In the genomic region with DNA sequence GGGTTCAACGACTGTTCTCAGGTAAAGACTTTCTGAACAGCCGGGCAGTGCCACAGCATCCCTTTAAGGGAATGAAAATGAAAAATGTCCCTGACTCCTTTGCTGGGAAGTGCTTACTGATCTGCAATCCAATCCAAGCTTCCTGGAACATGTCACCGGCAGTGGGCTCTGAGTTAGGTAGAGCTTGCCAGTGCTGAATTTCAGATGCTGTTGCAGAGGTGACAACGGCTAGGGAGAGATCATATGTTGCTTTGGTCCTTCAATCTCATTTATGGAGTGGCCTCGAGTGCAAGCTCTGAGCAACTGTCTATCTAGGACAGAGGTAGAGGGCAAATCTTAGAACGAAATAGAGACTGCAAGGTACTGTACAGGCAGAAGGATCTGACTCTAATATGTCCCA, we compare ENCODE assay signal across 28 mouse cellular contexts. TPM values are rescaled to one million over a fixed set of nuclear protein-coding genes. Genes with fewer than 3 reads are reported as not detected.
DNase-seq lines count a peak whose midpoint lies in the region; ATAC-seq and TF ChIP-seq lines count a peak whose summit lies in the region.
"Had no signal": no experiment of that assay in that cellular context is flagged by ENCODE, and none has a peak within 500 bp of the region (broad histone marks: within the 10 kb centered on the region; RNA-seq: fewer than 3 reads in every experiment).

No protein-coding gene starts in this region.

- peak; percentile 78 for DNase-seq in gastrocnemius, adult 18-20 months (ENCODE audit: low spot score)
- no peak for DNase-seq in gastrocnemius, postnatal 4 days (ENCODE audit: low spot score in 2 of 2)
- no peak for DNase-seq in left cerebral cortex, adult 2 months (ENCODE audit: extremely low spot score in 1 of 2, low spot score in 2 of 2)
- DNase-seq in left cerebral cortex, adult 9 months (ENCODE audit: low spot score in 2 of 2) = no peak
- DNase-seq in lung, postnatal 14 days = no peak
- DNase-seq: adrenal gland, adult 8-10 months; cerebellum, adult 2 months; cerebellum, postnatal 14 days; kidney, adult 11 months; kidney, postnatal 14 days; liver, embryonic 13.5 days; lung, adult 18-20 months; lung, postnatal 10 days; midbrain, embryonic 14.5 days; spleen, adult 18-20 months; thymus, adult 18-20 months; thymus, postnatal 25 days had no signal

- no peak overlapping the region for H3K4me2 ChIP-seq in heart, embryonic 14.5 days (ENCODE audit: low read length)
- H3K4me2 ChIP-seq in heart, embryonic 11.5 days = no peak overlapping the region
- H3K4me2 ChIP-seq: hindbrain, embryonic 15.5 days; limb, embryonic 15.5 days; liver, embryonic 13.5 days had no signal

- intact Hi-C loops in left cerebral cortex, adult 2 months (cut with DNase I) = no loop called here

- peak overlapping the region; percentile 42 to 51 for H3K27ac ChIP-seq in heart, embryonic 14.5 days (replicated peaks in 1 of 2; ENCODE audit: control insufficient read depth in 1 of 2, insufficient read depth in 1 of 2, low read depth in 2 of 2, low read length in 2 of 2)
- H3K27ac ChIP-seq in heart, embryonic 11.5 days (ENCODE audit: low read depth, low read length) = no peak overlapping the region
- peak overlapping the region; percentile 47; the same call in 1 of the 2 replicates for H3K27ac ChIP-seq in left cerebral cortex, adult 2 months
- H3K27ac ChIP-seq: hindbrain, embryonic 10.5 days; hindbrain, embryonic 15.5 days; limb, embryonic 10.5 days; limb, embryonic 15.5 days; liver, embryonic 13.5 days; stomach, postnatal 0 days had no signal

- H3K9me3 ChIP-seq in heart, embryonic 14.5 days (ENCODE audit: control insufficient read depth, low read length) = no peaks in the 10 kb centered on the region
- H3K9me3 ChIP-seq in heart, embryonic 11.5 days (replicated peaks; ENCODE audit: control insufficient read depth, low read length) = no peaks in the 10 kb centered on the region
- H3K9me3 ChIP-seq: G1E; hindbrain, embryonic 10.5 days; hindbrain, embryonic 15.5 days; limb, embryonic 10.5 days; limb, embryonic 15.5 days; liver, embryonic 13.5 days had no signal

- H3K9ac ChIP-seq in heart, embryonic 14.5 days (ENCODE audit: low read length) = no peak overlapping the region
- H3K9ac ChIP-seq in heart, embryonic 11.5 days (ENCODE audit: low read depth, low read length) = no peak overlapping the region
- H3K9ac ChIP-seq: hindbrain, embryonic 15.5 days; limb, embryonic 15.5 days; liver, embryonic 13.5 days had no signal

- no peaks in the 10 kb centered on the region for H3K27me3 ChIP-seq in heart, embryonic 14.5 days (ENCODE audit: control insufficient read depth, insufficient read depth, low read length)
- H3K27me3 ChIP-seq in heart, embryonic 11.5 days (ENCODE audit: control insufficient read depth, insufficient read depth, low read length) = no peaks in the 10 kb centered on the region
- H3K27me3 ChIP-seq: hindbrain, embryonic 15.5 days; limb, embryonic 15.5 days; liver, embryonic 13.5 days had no signal

- WGBS in heart, embryonic 14.5 days = 39% methylated on average over 6 of the region's 6 CpGs
- WGBS in heart, embryonic 11.5 days (ENCODE audit: insufficient replicate concordance) = 71% methylated on average over 6 of the region's 6 CpGs

- TF ChIP-seq CTCF in left cerebral cortex, adult 2 months (IDR thresholded peaks at IDR 0.05) = no peak

- H3K4me3 ChIP-seq in heart, embryonic 14.5 days (ENCODE audit: control insufficient read depth in 1 of 2, insufficient read depth in 1 of 2, low read depth in 1 of 2, low read length in 2 of 2) = no peak overlapping the region
- no peak overlapping the region for H3K4me3 ChIP-seq in heart, embryonic 11.5 days (ENCODE audit: low read depth, low read length)
- H3K4me3 ChIP-seq in left cerebral cortex, adult 2 months = no peak overlapping the region
- H3K4me3 ChIP-seq: erythroblast, embryonic 14.5 days; hindbrain, embryonic 10.5 days; hindbrain, embryonic 15.5 days; limb, embryonic 10.5 days; limb, embryonic 15.5 days; liver, embryonic 13.5 days had no signal

- peaks cover 11 to 34% of the 10 kb centered on the region in 2 experiments for H3K4me1 ChIP-seq in heart, embryonic 14.5 days (ENCODE audit: control insufficient read depth in 2 of 2, insufficient read depth in 2 of 2, low read length in 2 of 2)
- peaks cover 12% of the 10 kb centered on the region for H3K4me1 ChIP-seq in heart, embryonic 11.5 days (ENCODE audit: control insufficient read depth, insufficient read depth, low read length)
- H3K4me1 ChIP-seq: hindbrain, embryonic 10.5 days; hindbrain, embryonic 15.5 days; limb, embryonic 10.5 days had no signal

- ATAC-seq in heart, embryonic 14.5 days (ENCODE audit: insufficient number of reproducible peaks, insufficient read depth, low FRiP score, low read depth) = no peak
- no peak for ATAC-seq in heart, embryonic 11.5 days (replicated peaks; ENCODE audit: insufficient number of reproducible peaks, low FRiP score, low TSS enrichment)
- ATAC-seq: forebrain, embryonic 16.5 days; inflammation-experienced regulatory T-cells, adult 6 months had no signal

- H3K36me3 ChIP-seq in heart, embryonic 14.5 days (ENCODE audit: control insufficient read depth, insufficient read depth, low read length) = no peaks in the 10 kb centered on the region
- no peaks in the 10 kb centered on the region for H3K36me3 ChIP-seq in heart, embryonic 11.5 days (ENCODE audit: control insufficient read depth, insufficient read depth, low read length)
- H3K36me3 ChIP-seq: G1E; hindbrain, embryonic 10.5 days; hindbrain, embryonic 15.5 days; limb, embryonic 10.5 days; limb, embryonic 15.5 days; liver, embryonic 13.5 days had no signal

RNA-seq across cellular contexts. Expression of a gene that starts 36.7 kb away (rescaled TPM):
- 100 to 1,000 TPM; 152 to 171 TPM for total RNA-seq in gastrocnemius, adult 18-20 months (2021)
- total RNA-seq in gastrocnemius, postnatal 4 days (2021) = 100 to 1,000 TPM; 181 to 205 TPM
- 35.7 and 35.9 TPM in 2 replicates for polyA plus RNA-seq in heart, embryonic 14.5 days (2014; fragmentation: Nextera tagmentation; extraction: Ambion mirVana)
- 23.2 and 26.7 TPM in 2 replicates for polyA plus RNA-seq in heart, embryonic 11.5 days (2014; fragmentation: Nextera tagmentation; extraction: Ambion mirVana)
- 10 to 100 TPM; 80.2 to 82.0 TPM for total RNA-seq in left cerebral cortex, adult 2 months (2021)

RNA-seq across cellular contexts. Expression of a gene that starts 43.4 kb away (rescaled TPM):
- 1 to 10 TPM; 5.5 to 6.6 TPM for total RNA-seq in gastrocnemius, adult 18-20 months (2021)
- 1 to 10 TPM; 9.2 to 9.5 TPM for total RNA-seq in gastrocnemius, postnatal 4 days (2021)
- 44.7 and 47.9 TPM in 2 replicates for polyA plus RNA-seq in heart, embryonic 14.5 days (2014; fragmentation: Nextera tagmentation; extraction: Ambion mirVana)
- 48.0 and 48.6 TPM in 2 replicates for polyA plus RNA-seq in heart, embryonic 11.5 days (2014; fragmentation: Nextera tagmentation; extraction: Ambion mirVana)
- 1 to 10 TPM; 1.5 to 2.0 TPM for total RNA-seq in left cerebral cortex, adult 2 months (2021)
